Mouse (Mus musculus) adrenal gland, postnatal 4 days (tissue): ENCODE data around the gene Pgam1. TPM values are rescaled to one million over a fixed set of nuclear protein-coding genes. Genes with fewer than 3 reads are reported as not detected.
"Not testable (repeated sequence)": the region's sequence is repeated elsewhere in the genome, so short reads cannot be mapped to it uniquely, and the experiment has no call there.

Source experiments
- DNase-seq, 2 experiments: peaks; one replicate each; pipeline ENCODE4 v3.0.0; 2021 to 2022; ENCODE audit warnings: low spot score in 2 of 2, mixed read lengths in 2 of 2
- total RNA-seq, 2 experiments: library from RNA; stranded (reverse); gene quantifications; 2 replicates each; pipeline ENCODE4 v1.2.3; 2021

Gene Pgam1
- total RNA-seq, 2 experiments from 2014 or later: 411 to 420 TPM

DNA sequence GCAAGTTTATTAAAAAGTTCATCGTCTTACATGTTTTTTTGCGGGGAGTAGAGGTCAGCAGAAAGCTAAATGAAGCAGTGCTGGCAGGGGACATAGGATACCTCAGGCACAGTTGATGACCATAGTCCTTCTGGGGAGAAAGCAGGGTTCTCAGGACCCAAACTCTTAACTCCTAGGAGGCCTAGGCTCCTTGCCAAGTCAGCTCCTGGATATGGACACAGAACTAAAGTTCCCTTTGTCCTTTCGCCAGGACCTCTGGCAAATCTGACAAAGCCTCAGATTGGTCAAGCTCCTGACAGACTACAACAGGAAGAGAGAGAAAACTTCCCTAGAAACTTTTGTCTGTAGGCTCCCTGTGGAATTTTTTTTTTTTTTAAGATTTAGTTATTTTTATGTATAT, 3.0 kb upstream of the Pgam1 start:
- no peak for DNase-seq

DNA sequence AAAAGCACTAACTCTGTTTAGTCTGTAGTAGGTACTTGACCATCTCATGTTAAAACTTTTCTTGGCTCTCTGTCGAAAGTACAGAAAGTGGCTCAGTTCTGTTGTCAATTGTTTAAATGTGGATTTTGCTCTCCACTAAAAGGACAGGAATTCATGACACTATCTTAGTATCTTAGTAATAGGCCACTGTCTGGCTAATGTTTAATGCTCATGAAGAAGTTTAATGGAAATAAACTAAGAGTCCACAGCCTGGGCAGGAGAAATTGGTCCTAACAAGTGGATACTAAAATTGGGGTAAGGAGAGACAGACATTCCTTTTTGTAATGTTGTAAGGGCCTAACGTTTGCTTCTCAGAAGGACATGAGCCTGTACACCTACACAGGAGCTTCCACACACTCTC, 1.3 kb upstream of the Pgam1 start:
- DNase-seq: no peak

DNA sequence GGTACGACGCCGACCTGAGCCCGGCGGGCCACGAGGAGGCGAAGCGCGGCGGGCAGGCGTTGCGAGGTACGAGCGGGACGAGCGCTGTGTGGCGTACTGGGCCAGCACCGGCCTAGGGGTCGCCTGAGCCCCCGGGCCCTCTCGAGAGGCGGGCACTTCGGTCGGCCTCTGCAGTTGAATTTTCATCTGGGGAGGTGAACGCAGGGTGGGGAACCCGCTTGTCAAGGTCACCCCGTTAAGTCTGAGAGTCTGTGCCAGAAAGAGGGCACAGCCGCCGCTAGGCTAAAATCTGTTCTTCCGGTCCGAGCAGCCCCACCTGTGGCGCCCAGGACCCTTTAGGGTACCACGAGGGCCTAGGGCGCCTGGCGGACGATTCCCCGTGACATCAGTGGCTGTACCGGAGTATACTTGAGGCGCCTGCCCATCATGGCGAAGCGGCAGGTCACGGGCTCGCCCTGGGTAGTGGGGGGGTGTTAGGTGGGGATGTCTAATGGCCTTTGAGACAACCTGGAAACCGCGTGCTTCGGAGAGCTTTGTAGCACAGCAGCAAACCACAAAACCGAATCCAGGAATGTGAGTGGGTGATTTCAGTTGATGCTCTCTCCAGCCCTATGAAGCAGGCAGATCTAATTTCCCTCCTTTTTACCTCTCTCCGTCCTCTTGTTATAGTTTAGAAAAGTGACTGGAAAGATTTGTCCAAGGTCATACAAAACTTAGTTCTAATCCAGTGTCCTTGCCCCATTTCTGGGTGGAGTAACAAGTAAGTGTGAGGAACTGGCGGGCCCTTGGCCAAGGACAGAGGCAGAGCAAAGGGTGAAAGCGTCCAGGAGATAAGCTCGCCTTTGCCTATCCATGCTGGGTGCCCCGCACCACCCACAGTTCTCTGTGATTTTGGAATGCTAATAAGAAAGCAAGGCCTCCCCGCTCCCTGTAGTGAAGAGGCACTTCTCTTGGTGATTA, 678 bp downstream of the Pgam1 start:
- peak; percentile 25 to 28 for DNase-seq

DNA sequence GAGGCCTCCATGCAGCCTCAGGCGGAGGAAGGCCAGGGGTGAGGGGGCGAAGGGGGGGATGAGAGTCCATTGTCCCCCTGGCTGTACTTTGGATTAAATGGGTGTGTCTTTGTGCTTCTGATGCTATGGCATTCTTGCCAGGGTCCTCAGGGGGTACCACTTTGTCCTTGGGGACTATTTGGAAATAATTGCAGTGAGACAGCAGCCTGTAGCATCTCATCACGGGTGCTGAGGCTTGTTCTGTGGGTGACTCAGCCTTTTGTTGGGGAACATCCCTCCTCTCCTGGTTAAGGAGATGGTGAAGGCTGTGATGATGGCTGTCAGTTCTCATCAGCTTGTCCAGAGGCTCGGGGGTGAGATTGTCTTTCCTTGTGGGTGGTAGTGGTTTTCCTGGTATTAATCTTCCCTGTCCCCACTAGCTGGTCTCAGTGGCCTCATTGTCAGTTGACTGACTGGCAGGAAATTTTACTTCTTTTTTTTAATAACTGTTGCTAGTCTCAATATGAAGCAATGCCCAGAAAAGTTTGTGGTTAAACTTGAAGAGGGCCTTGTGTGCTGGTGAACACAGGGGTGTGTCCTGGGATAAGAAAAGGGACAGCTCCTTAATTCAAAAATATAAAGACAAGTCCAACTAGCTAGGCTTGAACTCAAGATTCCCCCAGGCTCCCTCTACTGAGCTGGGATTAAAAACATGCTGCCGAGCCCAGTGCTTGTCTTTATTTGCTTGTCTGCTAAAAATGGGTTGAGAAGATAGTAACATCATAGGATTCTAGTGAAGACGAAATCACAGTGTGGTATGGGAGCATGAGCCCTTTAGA, 2.3 kb downstream of the Pgam1 start:
- DNase-seq: no peak

DNA sequence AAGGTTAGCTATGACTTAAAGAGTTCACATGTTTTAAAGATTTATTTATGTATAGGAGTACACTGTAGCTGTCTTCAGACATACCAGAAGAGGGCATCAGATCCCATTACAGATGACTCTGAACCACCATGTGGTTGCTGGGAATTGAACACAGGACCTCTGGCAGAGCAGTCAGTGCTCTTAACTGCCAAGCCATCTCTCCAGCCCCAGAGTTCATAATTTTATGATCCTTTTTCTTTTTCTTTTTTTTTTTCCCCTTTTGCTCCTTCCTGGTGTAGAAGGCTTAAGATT, 2.8 kb downstream of the Pgam1 start:
- not testable (repeated sequence) for DNase-seq

DNA sequence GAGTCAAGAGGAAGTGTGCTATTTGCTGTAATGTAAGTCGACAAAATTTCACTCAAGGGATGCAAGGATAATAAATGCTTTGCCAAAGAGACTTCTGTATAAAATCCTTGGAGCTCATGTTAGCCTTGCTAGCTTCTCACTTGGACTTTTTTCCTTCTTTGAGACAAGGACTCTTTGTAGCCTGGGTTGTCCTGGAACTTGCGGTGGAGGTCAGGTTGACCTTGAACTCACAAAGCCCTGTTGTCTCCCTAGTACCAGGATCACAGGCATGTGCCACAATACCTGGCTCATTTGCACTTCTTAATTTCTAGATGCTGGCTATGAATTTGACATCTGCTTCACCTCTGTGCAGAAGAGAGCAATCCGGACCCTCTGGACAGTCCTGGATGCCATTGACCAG, 3.6 kb downstream of the Pgam1 start:
- no peak for DNase-seq

DNA sequence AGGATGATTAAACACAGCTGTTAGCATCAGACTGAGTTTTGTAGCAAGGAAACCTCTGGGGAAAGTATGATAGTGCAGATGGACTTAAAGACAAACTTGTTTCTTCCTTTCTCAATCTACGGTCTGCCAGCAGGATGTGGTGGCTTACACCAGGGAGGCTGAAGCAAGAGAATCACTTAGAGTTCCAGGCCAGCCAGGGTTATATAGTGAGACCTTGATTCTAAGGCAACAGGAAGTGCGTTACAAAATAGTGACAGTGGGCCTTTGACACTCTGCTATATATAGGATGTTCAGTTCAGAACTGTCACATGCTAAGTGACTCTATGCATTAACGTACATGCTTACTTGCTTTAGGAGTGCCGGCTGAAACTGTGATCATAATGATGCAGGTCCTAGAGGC, 5.1 kb downstream of the Pgam1 start:
- DNase-seq: no peak

DNA sequence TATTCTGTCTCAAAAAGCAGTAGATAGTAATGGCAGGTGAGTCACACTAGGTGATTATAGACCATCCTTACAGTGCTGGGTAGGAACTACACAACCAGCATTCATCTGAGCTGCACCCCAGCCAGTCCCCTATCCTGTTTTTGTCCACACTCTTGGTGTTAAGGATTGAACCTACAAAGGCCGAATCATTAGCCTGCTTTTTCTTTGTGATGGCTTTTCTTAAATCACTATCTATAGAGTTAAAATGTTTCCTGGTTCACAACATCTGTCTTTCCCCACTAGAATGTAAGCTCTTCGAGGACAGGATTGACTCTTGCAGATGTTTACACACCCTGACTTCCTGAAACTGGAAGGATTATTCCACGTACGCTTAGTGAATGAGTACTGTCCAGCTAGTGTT, 7.7 kb downstream of the Pgam1 start:
- DNase-seq: no peak

DNA sequence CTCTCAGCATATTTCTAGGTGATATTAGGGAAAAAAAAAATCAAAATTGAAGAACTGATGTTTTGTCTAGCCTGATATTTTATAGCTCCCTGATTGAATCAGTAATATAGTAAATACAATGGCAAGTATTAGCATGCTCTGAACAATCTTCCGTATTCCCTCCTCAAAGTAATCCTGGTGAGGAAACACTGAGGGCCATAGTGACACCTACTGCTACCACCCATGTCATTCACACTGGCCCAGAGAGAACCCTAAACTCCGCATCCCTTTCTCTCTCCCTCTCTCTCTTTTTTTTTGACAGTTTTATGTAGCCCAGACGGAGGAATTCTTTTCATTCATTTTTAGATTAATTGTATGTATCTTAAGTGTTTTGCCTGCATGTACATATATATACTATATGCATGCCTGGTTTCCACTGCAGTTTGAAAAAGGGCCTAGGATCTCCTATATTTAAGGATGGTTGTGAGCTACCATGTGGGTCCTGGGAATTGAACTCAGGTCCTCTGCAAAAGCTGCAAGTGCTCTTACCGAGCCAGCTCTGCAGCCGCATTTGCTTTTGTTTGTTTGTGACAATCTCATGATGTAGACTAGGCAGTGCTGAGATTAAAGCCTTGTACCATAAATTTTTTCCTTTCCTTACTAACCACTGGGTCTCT, 8.8 kb downstream of the Pgam1 start:
- DNase-seq: no peak

DNA sequence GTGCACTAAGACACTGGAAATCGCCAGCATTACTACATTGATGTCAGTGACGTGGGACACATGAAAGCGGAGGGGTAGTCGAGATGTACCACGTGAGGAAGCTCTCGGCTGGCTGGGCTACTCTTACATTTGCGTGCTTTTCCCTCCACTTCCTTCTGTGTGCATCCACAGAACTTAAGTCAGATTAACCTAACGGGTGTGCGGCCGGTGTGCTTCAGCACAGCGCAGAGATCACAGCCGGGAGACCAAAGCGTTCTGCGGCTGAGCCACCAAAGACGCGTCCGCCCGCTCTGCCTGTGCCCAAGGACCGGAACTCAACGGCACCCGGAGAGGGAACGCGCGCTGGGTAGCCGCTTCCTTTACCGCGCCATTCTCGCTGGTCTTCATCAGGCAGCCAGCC, 21.0 kb downstream of the Pgam1 start:
- no peak for DNase-seq

DNA sequence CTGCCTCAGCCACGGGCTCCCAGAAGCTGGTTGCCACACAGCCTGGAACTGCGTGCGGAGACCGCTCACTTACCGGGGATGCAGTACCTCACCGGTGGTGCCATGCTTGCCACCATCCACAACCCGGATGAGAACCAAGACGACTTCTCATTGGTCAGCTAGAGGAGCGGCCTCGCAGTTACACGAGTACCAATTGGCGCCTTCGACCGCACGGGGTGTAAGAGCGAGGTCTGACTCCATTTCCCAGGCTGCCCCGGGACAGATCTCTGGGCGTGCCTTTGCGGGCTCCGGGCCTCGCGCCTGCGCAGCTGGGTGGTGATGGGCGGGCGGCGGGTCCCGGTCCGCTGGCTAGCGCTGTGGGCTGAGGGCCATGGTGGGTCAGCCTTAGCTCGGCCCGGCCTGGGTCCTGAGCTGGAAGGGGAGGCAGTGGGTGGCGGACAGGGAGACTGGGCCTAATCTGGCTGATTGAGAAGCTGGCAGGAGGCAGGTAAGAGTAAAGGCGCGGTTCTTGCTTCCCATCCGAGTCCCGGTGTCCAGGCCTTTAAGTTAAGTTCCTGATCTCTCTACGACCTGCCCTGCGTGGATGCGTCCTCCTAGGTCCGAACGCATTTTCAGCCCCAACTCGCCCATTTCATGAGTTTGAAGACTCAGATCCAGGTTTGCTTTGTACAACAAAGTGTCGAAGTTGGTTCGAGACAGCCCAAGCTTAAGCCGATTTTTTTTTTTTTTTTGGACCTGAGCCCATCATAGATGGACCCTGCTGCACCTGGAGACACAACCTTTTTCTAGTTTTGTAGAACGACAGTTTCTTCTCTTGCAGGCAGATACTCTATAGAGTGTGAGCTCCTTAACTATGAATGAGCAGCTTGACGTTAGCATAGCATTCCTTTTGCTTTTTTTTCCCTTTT, 21.7 kb downstream of the Pgam1 start, which contains the start of the genes Exosc1 and Zdhhc16:
Gene Exosc1, minus strand, starts transcription at position 245 of the 908 bp plus-strand sequence.
Gene Zdhhc16, plus strand, starts transcription at position 302 of the 908 bp plus-strand sequence.
- DNase-seq: peak; percentile 94 to 95

DNA sequence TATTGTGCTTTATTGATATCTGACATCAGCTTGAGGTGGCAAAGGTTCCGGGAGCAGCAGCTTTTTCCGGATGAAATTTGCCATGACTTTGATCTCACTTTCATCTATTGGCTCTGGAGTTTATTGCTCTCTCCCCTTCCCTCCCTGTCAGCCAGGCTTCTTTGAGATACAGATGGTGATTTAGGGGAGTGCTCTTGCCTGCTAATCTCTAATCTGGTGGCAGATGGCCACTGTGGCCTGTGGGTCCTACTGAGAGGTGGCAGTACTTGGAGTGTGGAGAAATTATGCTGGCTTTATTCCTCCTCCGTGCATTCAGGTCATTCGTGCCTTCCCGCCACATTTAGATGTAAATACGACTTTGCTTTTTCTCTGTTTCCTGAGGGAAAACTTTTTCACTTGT, 22.4 kb downstream of the Pgam1 start:
- DNase-seq: no peak

DNA sequence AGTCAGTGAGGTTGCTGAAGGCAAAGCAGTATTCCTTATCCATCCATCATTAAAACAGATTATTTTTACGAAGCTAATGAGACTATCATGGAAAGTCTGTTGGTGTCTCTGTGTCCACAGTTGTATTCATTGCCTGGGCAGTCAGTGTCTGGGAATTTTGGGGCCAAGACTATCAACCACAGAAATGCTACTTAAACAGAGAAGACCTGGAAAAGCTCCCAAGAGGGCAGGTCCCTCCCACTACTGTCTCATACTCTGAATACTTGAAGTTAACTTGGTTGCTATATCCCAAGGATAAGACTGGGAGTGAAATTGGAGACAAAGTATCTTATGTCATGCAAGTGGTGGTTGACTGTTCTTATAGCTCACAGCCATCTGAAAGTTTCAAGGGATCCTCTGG, 24.2 kb downstream of the Pgam1 start:
- no peak for DNase-seq

DNA sequence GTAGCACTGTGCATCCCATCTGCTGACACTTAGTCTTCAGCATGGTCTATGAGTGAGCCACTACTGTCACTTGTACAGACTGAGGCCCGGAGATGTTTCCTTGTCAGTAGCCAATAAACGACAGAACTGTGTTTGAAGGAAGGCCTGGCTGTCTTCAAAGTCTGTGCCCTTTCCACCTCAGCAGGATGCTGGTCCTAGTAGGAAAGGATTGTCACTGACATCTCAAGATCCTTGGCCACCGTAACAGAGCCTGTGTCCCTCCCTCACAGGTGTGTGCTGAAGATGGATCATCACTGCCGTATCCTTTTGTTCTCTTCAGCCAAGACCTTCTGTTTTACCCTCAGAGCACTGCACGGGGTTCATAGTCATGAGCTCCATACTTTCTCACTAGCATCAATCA, 26.8 kb downstream of the Pgam1 start:
- DNase-seq: no peak

DNA sequence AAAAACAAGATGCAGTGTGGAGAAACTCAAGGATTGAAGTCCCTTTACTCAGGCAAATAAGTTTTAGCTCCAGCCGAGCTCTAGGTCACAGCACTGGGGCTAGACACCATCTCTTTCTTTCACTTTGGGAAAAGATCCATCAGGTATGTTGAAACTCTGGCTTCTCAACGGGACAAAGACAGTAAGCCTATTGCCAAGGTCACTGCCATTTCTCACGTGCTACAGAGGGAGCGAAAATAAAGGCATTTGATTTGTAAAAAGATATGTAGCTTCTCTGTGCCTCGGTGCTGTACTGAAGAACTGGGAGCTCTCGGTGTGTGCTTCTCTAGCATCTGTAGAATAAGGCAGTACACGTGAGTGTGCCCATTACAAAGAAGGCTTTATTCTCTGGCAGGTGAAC, 32.1 kb downstream of the Pgam1 start:
- no peak for DNase-seq

DNA sequence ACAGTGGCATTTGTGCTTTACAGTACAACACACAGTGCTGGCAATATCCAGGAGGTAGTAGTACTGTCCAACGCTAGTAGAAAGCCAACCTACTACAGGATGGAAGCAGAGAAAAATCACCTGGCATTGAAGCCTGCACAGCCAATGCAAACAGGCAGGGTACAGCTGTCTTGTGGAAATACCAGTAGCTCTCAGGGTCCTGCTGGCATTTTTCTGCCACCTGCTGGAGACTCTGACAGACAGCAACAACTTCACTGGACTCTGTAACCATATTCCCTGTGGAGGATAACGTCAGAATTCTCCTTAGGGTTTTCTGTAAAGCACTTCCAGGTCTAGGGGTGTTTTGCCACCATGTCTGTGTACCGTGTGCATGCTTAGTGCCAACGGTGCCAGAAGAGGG, 40.6 kb downstream of the Pgam1 start:
- DNase-seq: no peak

DNA sequence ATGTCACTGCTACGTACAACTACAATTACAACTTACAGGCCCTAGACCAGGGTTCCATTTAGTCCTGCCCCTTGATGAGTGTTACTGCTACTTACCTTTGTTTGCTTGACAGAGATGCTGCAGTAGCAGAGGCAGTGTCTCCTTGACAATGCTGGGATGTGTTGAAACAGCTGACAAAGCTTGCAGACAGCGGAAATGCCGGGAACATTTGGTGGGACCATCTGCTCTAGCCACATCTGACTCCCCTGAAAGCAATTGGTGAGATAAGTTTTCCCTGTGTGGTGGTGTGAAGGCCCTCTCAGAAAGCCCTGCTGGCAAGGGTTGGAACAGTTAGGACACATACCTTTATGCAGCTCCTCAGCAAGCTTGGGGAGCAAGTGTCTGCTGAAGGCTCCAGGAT, 41.9 kb downstream of the Pgam1 start:
- no peak for DNase-seq
